Mouse (Mus musculus): Measurements from ENCODE around the gene Rae1. TPM values are rescaled to one million over a fixed set of nuclear protein-coding genes. Genes with fewer than 3 reads are reported as not detected.

Gene Rae1
- polyA plus RNA-seq (2014; fragmentation: Nextera tagmentation; extraction: Ambion mirVana): 137 and 140 TPM in 2 replicates

- Histone ChIP-seq H3K27ac (ENCODE audit: low read depth, low read length) (peak within 1 kb of the TSS; percentile 51), H3K4me1 (ENCODE audit: control insufficient read depth, insufficient read depth, low read length) (peaks cover 8% of the 10 kb centered on the region), H3K9me3 (ENCODE audit: control insufficient read depth, low read length) (no peaks in the 10 kb centered on the region), H3K9ac (ENCODE audit: low read length) (peak within 1 kb of the TSS; percentile 90), H3K4me2 (peak within 1 kb of the TSS; percentile 79), H3K27me3 (ENCODE audit: control insufficient read depth, insufficient read depth, low read length) (no peaks in the 10 kb centered on the region), H3K4me3 (ENCODE audit: low read depth, low read length) (peak within 1 kb of the TSS; percentile 96), H3K36me3 (ENCODE audit: control insufficient read depth, insufficient read depth, low read length) (peaks cover 17% of the 10 kb centered on the region)
- ATAC-seq (ENCODE audit: low FRiP score): peak; percentile 96
- peak; percentile 100 for DNase-seq (ENCODE audit: low spot score, missing footprints)
- WGBS: under 1% methylated on average over 45 of the region's 45 CpGs
Measured at GRCm38 (mm10) chr2:172999630-173000284, at the start of gene Rae1. Rae1 (plus strand) TSS chr2:173000117.

- Histone ChIP-seq H3K27me3 (ENCODE audit: control insufficient read depth, insufficient read depth, low read length) (no peaks in the 10 kb centered on the region), H3K4me3 (ENCODE audit: low read depth, low read length) (no peak overlapping the region), H3K4me2 (no peak overlapping the region), H3K36me3 (ENCODE audit: control insufficient read depth, insufficient read depth, low read length) (no peaks in the 10 kb centered on the region), H3K9me3 (ENCODE audit: control insufficient read depth, low read length) (no peaks in the 10 kb centered on the region), H3K4me1 (ENCODE audit: control insufficient read depth, insufficient read depth, low read length) (no peaks in the 10 kb centered on the region), H3K9ac (ENCODE audit: low read length) (no peak overlapping the region), H3K27ac (ENCODE audit: low read depth, low read length) (no peak overlapping the region)
- DNase-seq (ENCODE audit: low spot score, missing footprints) (no peak), ATAC-seq (ENCODE audit: low FRiP score) (peak; percentile 19; the same call in 1 of the 2 replicates)
- 63% methylated on average over 9 of the region's 9 CpGs for WGBS
Measured at GRCm38 (mm10) chr2:172950119-172950676, 49.7 kb upstream of the Rae1 start.

GRCm38 (mm10) chr2:172950722-172951121 lies 49.2 kb upstream of the Rae1 start:
- H3K36me3 ChIP-seq (ENCODE audit: control insufficient read depth, insufficient read depth, low read length): no peaks in the 10 kb centered on the region
- WGBS: 43% methylated on average over 11 of the region's 11 CpGs
- no peak overlapping the region for H3K4me2 ChIP-seq
- DNase-seq (ENCODE audit: low spot score, missing footprints) (no peak), ATAC-seq (ENCODE audit: low FRiP score) (no peak)
- H3K4me3 ChIP-seq (ENCODE audit: low read depth, low read length): no peak overlapping the region
- no peak overlapping the region for H3K27ac ChIP-seq (ENCODE audit: low read depth, low read length)
- no peak overlapping the region for H3K9ac ChIP-seq (ENCODE audit: low read length)
- H3K9me3 ChIP-seq (ENCODE audit: control insufficient read depth, low read length): no peaks in the 10 kb centered on the region
- H3K27me3 ChIP-seq (ENCODE audit: control insufficient read depth, insufficient read depth, low read length): no peaks in the 10 kb centered on the region
- no peaks in the 10 kb centered on the region for H3K4me1 ChIP-seq (ENCODE audit: control insufficient read depth, insufficient read depth, low read length)

GRCm38 (mm10) chr2:172951976-172952375 lies 47.9 kb upstream of the Rae1 start:
- Histone ChIP-seq H3K27me3 (ENCODE audit: control insufficient read depth, insufficient read depth, low read length) (no peaks in the 10 kb centered on the region), H3K4me2 (no peak overlapping the region), H3K9ac (ENCODE audit: low read length) (no peak overlapping the region), H3K4me3 (ENCODE audit: low read depth, low read length) (no peak overlapping the region), H3K27ac (ENCODE audit: low read depth, low read length) (no peak overlapping the region), H3K9me3 (ENCODE audit: control insufficient read depth, low read length) (peaks cover 7% of the 10 kb centered on the region; the same call in 1 of the 2 replicates), H3K4me1 (ENCODE audit: control insufficient read depth, insufficient read depth, low read length) (no peaks in the 10 kb centered on the region), H3K36me3 (ENCODE audit: control insufficient read depth, insufficient read depth, low read length) (no peaks in the 10 kb centered on the region)
- 81% methylated on average over 2 of the region's 2 CpGs for WGBS
- ATAC-seq (ENCODE audit: low FRiP score) (no peak), DNase-seq (ENCODE audit: low spot score, missing footprints) (no peak)

- DNase-seq (ENCODE audit: low spot score, missing footprints) (peak; percentile 89), ATAC-seq (ENCODE audit: low FRiP score) (peak; percentile 83)
- no peaks in the 10 kb centered on the region for H3K36me3 ChIP-seq (ENCODE audit: control insufficient read depth, insufficient read depth, low read length)
- WGBS: 6% methylated on average over 5 of the region's 5 CpGs
- H3K27ac ChIP-seq (ENCODE audit: low read depth, low read length): no peak overlapping the region
- H3K4me2 ChIP-seq: no peak overlapping the region
- no peak overlapping the region for H3K4me3 ChIP-seq (ENCODE audit: low read depth, low read length)
- peaks cover 7% of the 10 kb centered on the region for H3K4me1 ChIP-seq (ENCODE audit: control insufficient read depth, insufficient read depth, low read length)
- no peak overlapping the region for H3K9ac ChIP-seq (ENCODE audit: low read length)
- no peaks in the 10 kb centered on the region for H3K27me3 ChIP-seq (ENCODE audit: control insufficient read depth, insufficient read depth, low read length)
- peaks cover 10% of the 10 kb centered on the region; the same call in 1 of the 2 replicates for H3K9me3 ChIP-seq (ENCODE audit: control insufficient read depth, low read length)
Measured at GRCm38 (mm10) chr2:172958579-172958978, 41.3 kb upstream of the Rae1 start.

- H3K9me3 ChIP-seq (ENCODE audit: control insufficient read depth, low read length): peaks cover 10% of the 10 kb centered on the region; the same call in 1 of the 2 replicates
- ATAC-seq (ENCODE audit: low FRiP score): peak; percentile 63; the same call in 1 of the 2 replicates
- H3K9ac ChIP-seq (ENCODE audit: low read length): no peak overlapping the region
- H3K27ac ChIP-seq (ENCODE audit: low read depth, low read length): no peak overlapping the region
- no peaks in the 10 kb centered on the region for H3K36me3 ChIP-seq (ENCODE audit: control insufficient read depth, insufficient read depth, low read length)
- H3K4me3 ChIP-seq (ENCODE audit: low read depth, low read length): no peak overlapping the region
- H3K4me1 ChIP-seq (ENCODE audit: control insufficient read depth, insufficient read depth, low read length): peaks cover 7% of the 10 kb centered on the region
- 50% methylated on average over 13 of the region's 13 CpGs for WGBS
- peak; percentile 92 for DNase-seq (ENCODE audit: low spot score, missing footprints)
- no peaks in the 10 kb centered on the region for H3K27me3 ChIP-seq (ENCODE audit: control insufficient read depth, insufficient read depth, low read length)
- no peak overlapping the region for H3K4me2 ChIP-seq
Measured at GRCm38 (mm10) chr2:172959006-172959768, 40.7 kb upstream of the Rae1 start.

- no peak for ATAC-seq (ENCODE audit: low FRiP score)
- no peak overlapping the region for H3K4me2 ChIP-seq
- H3K4me1 ChIP-seq (ENCODE audit: control insufficient read depth, insufficient read depth, low read length): peaks cover 7% of the 10 kb centered on the region
- H3K36me3 ChIP-seq (ENCODE audit: control insufficient read depth, insufficient read depth, low read length): no peaks in the 10 kb centered on the region
- no peak for DNase-seq (ENCODE audit: low spot score, missing footprints)
- H3K9ac ChIP-seq (ENCODE audit: low read length): no peak overlapping the region
- no peaks in the 10 kb centered on the region for H3K27me3 ChIP-seq (ENCODE audit: control insufficient read depth, insufficient read depth, low read length)
- H3K4me3 ChIP-seq (ENCODE audit: low read depth, low read length): no peak overlapping the region
- peaks cover 10% of the 10 kb centered on the region; the same call in 1 of the 2 replicates for H3K9me3 ChIP-seq (ENCODE audit: control insufficient read depth, low read length)
- no peak overlapping the region for H3K27ac ChIP-seq (ENCODE audit: low read depth, low read length)
- WGBS: 90% methylated on average over 3 of the region's 3 CpGs
Measured at GRCm38 (mm10) chr2:172960350-172960749, 39.6 kb upstream of the Rae1 start.

GRCm38 (mm10) chr2:172961211-172961610 lies 38.7 kb upstream of the Rae1 start:
- Histone ChIP-seq H3K4me3 (ENCODE audit: low read depth, low read length) (no peak overlapping the region), H3K4me1 (ENCODE audit: control insufficient read depth, insufficient read depth, low read length) (peaks cover 7% of the 10 kb centered on the region), H3K36me3 (ENCODE audit: control insufficient read depth, insufficient read depth, low read length) (no peaks in the 10 kb centered on the region), H3K27me3 (ENCODE audit: control insufficient read depth, insufficient read depth, low read length) (no peaks in the 10 kb centered on the region), H3K9ac (ENCODE audit: low read length) (no peak overlapping the region), H3K4me2 (no peak overlapping the region), H3K9me3 (ENCODE audit: control insufficient read depth, low read length) (peaks cover 8% of the 10 kb centered on the region; the same call in 1 of the 2 replicates), H3K27ac (ENCODE audit: low read depth, low read length) (no peak overlapping the region)
- WGBS: 30% methylated on average over 6 of the region's 6 CpGs
- ATAC-seq (ENCODE audit: low FRiP score): no peak
- no peak for DNase-seq (ENCODE audit: low spot score, missing footprints)

- Histone ChIP-seq H3K4me2 (no peak overlapping the region), H3K9me3 (ENCODE audit: control insufficient read depth, low read length) (no peaks in the 10 kb centered on the region), H3K27ac (ENCODE audit: low read depth, low read length) (no peak overlapping the region), H3K4me3 (ENCODE audit: low read depth, low read length) (no peak overlapping the region), H3K9ac (ENCODE audit: low read length) (0 out of 2 replicates have a peak overlapping the region, but pooled peaks have one; percentile 12), H3K36me3 (ENCODE audit: control insufficient read depth, insufficient read depth, low read length) (no peaks in the 10 kb centered on the region), H3K4me1 (ENCODE audit: control insufficient read depth, insufficient read depth, low read length) (no peaks in the 10 kb centered on the region), H3K27me3 (ENCODE audit: control insufficient read depth, insufficient read depth, low read length) (no peaks in the 10 kb centered on the region)
- ATAC-seq (ENCODE audit: low FRiP score) (no peak), DNase-seq (ENCODE audit: low spot score, missing footprints) (no peak)
- 56% methylated on average over 11 of the region's 11 CpGs for WGBS
Measured at GRCm38 (mm10) chr2:172965249-172965648, 34.7 kb upstream of the Rae1 start.
